Mouse (Mus musculus): ENCODE results near the gene Ap2s1. TPM values are rescaled to one million over a fixed set of nuclear protein-coding genes. Genes with fewer than 3 reads are reported as not detected.

Ap2s1 gene
- total RNA-seq, 2 experiments from 2014 or later = 154 to 156 TPM

DNA sequence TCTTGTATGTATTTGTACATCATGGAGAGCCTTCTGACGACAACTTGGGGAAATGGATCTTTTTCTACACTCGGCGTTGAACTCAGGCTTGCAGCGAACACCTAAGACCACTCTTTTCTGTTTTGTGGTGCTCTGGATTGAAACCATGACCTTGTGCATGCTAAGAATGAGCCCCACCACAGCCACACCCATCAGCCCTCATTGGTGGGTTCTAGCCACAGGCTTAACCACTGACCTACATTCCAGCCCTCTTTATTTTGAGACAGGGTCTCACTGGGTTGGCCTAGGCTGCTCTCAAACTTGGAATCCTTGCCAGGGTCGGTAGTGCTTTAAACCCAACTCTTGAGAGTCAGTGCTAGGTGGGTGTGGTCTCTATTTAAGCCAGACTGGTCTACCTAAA is 56.7 kb downstream of the Ap2s1 start:
- DNase-seq = no peak

Other genes with a start within 250 kb of the Ap2s1 start
- 10 to 100 TPM; 49.3 to 56.1 TPM for gene Arhgap35, start 123.4 kb upstream of the Ap2s1 start, total RNA-seq (2021)
- not detected for gene Ceacam15, start 62.7 kb upstream of the Ap2s1 start, total RNA-seq (2021)
- not detected for gene Ceacam9, start 16.5 kb upstream of the Ap2s1 start, total RNA-seq (2021)
- 100 to 1,000 TPM; 108 to 109 TPM for gene Slc1a5, start 42.9 kb downstream of the Ap2s1 start, total RNA-seq (2021)
- 10 to 100 TPM; 63.8 to 72.8 TPM for gene Strn4, start 77.5 kb downstream of the Ap2s1 start, total RNA-seq (2021)
- gene Fkrp, start 78.3 kb downstream of the Ap2s1 start, total RNA-seq (2021) = 10 to 100 TPM; 22.4 to 22.6 TPM
- gene Prkd2, start 104.5 kb downstream of the Ap2s1 start, total RNA-seq (2021) = 10 to 100 TPM; 22.2 to 27.2 TPM
- 1 to 10 TPM; 5.7 to 7.0 TPM for gene Dact3, start 136.9 kb downstream of the Ap2s1 start, total RNA-seq (2021)
- gene Gng8, start 153.4 kb downstream of the Ap2s1 start, total RNA-seq (2021) = 1 to 10 TPM in 1 of 2 experiments, under 1 TPM in 1; 0.84 to 2.0 TPM
- 1 to 10 TPM; 1.2 to 2.0 TPM for gene Ptgir, start 168.1 kb downstream of the Ap2s1 start, total RNA-seq (2021)
- gene Calm3, start 185.7 kb downstream of the Ap2s1 start, total RNA-seq (2021) = 100 to 1,000 TPM; 224 to 252 TPM
- 10 to 100 TPM; 18.3 to 23.9 TPM for gene Pnmal2, start 206.3 kb downstream of the Ap2s1 start, total RNA-seq (2021)
- 1 to 10 TPM; 4.5 to 5.1 TPM for gene Pnmal1, start 221.3 kb downstream of the Ap2s1 start, total RNA-seq (2021)
- gene Gm42372, start 244.7 kb downstream of the Ap2s1 start, total RNA-seq (2021) = 1 to 10 TPM; 1.3 to 1.8 TPM